Mouse (Mus musculus): Measurements from ENCODE around the gene Fnbp4.

The Fnbp4 gene

DNA sequence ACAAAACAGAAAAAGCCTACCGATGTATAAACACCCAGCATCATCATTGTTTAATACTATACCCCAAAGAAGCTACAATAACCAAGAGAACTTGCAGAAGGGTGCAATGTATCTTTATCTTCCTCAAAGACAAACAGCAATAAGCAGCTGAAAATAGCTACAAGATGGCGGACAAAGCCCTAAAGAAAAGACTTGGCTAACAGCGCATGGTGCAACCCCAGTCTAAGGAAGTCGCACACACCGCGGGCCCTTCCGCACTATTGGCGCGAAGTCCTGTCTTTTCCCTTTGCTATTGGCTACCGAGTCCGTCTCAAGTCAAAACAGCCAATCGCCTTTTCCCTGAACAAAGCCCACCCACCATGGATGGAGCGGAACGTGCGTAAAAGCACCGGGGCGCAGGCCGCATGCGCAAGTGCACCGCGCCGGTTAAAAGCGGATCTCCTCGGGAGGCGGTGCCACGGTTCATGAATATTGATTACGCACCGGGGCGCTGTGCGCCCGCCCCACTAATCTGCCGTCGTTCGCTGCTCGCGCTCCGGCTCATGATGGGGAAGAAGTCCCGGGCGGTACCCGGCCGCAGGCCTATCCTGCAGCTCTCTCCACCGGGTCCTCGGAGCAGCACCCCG lies at the start of gene Fnbp4:
Gene Fnbp4 (plus strand): TSS at position 318 of the 626 bp plus-strand sequence.
- in situ Hi-C loops (cut with MboI, MseI): no loop called here

DNA sequence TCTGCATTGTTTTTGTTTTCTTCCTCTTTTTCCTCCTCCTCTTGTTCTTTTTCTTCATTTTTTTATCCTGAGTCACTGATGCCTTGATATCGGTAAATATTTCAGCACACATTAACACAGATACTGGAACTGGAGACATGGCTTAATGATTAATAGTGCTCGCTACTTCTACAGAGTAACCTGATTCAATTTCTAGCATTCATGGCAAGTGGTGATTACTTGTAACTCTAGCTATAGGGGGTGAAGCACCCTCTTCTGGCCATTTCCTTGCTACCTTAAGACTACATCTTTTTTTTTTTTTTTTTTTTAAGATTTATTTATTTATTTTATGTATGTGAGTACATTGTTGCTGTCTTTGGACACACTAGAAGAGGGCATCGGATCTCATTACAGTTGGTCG lies 44.2 kb upstream of the Fnbp4 start:
- in situ Hi-C loops (cut with MboI, MseI): loop anchor here (10.0 kb wide), 1 partner anchor 154 kb away; no protein-coding TSS in a partner anchor

DNA sequence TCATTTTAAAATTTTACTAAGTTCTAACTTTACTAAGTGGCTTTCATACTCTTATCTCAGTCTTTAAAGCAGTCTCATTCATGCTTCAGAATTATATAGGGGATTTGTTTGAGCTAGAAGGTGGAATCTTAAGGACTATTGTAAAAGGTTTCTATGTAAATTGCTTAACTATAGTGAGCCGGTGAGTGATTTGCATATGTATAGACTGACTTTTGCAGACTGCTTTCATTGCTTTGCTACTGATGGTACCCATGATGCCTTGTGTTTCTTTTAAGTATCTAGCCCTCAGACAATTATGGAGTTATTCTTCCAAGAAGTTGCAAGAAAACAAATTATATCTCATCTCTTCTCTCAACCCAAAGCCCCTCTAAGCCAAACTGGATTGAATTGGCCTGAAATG lies 36.6 kb upstream of the Fnbp4 start:
- in situ Hi-C loops (cut with MboI, MseI): loop anchor here (10.0 kb wide), 1 partner anchor 146 kb away; no protein-coding TSS in a partner anchor

DNA sequence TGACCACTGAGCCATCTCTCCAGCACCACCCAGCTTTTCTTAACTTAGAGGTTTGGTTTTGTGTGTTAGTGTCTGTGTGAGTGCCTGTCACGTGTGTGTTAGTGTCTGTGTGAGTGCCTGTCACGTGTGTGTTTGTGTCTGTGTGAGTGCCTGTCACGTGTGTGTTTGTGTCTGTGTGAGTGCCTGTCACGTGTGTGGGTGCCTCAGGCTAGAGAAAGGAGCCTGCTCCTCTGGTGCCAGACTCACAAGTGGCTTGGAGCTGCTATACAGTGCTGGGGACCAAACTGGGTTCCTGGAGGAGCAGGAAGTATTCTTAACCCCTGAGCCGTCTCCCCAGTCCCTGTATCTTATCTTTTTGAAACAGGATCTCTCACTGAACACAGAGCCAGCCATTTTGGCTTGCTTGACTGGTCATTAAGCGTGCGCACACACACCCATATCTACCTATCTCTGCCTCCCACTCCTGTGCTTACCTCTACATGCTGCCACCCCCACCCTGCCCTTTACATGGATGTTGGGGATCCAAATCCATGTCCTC lies 29.5 kb upstream of the Fnbp4 start:
- in situ Hi-C loops (cut with MboI, MseI): no loop called here

DNA sequence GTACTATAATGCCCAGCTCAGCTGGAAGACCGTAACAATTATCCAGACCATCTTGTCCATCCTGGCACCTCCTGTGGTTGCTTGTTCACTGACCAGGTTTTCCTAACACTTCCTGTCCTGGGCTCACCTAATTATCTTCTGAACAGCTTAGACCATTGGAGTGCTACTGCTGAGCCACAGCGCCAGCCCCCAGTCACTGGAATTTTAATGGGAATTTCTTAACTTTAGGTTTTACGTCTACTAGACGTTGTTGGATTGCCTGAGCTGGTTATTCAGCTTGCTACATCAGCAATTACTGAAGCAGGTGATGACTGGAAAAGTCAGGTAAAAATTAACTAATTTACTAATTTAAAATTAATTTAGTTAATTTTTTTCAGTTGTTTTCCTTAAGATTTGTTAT lies 27.8 kb upstream of the Fnbp4 start:
- in situ Hi-C loops (cut with MboI, MseI): no loop called here

DNA sequence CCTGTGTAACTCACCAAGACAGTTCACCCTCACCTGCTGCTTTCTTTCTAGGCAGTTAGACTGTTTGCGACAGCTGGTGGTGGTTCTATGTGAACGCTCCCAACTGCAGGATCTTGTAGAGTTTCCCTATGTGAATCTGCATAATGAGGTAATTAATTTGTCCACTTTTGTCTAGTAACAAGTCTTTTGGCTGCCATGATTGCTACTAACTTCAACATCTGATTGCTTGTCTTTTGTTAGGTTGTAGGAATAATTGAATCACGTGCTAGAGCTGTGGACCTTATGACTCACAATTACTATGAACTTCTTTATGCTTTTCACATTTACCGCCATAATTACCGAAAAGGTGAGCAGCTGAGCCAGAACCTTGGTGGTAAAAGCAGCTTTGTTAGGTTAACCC lies 27.2 kb upstream of the Fnbp4 start:
- in situ Hi-C loops (cut with MboI, MseI): no loop called here

DNA sequence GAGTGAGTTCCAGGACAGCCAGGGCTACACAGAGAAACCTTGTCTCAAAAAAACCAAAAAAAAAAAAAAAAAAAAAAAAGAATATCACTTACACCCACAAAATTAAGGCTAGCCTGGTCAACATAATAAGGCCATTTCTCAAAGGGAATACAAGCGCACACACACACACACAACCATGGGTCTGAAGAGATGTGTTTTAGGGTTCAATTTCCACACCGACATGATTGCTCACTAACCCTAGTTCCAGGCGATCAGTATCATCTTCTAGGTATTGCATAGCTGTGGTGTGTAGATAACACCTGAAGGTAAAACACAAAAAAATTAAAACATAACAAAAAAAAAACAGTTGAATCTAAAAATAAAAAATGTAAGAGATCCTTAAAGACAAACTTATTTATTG lies 18.4 kb upstream of the Fnbp4 start:
- in situ Hi-C loops (cut with MboI, MseI): no loop called here

DNA sequence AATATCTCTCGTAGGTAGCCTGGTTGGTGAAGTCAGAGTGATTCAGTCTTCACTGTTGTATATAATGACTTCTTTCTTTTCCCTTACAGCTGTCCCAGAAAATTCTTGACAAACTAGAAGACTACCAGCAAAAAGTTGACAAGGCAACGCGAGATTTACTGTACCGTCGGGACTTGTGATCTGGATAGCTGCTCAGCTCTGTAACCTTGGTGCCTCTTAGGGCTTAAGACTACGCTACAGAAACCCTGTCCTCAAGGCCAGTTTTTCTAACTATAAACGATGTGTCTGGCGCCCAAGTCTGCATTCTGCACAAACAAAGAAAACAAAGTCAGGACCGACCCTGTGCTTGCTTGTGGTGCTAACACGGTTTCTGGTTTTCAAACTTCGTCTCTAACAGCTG lies 9.8 kb upstream of the Fnbp4 start:
- in situ Hi-C loops (cut with MboI, MseI): no loop called here

DNA sequence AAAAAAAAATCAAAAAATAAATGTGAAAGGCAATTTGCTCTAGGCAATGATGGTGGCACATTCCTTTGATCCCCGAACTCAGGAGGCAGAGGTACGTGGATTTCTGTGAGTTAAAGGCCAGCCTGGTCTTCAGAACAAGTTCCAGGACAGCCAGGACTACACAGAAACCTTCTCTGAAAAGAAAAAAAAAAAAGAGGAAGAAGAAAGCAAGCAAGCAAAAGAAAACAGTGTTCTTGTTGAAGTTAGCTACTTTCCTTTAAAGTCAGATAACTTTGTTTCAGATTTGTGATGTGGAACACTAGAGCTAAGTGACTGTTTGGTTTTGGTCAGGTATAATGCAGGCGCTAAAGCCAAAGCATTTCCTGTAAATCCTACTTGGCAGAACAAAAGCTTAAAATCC lies 6.4 kb upstream of the Fnbp4 start:
- in situ Hi-C loops (cut with MboI, MseI): no loop called here

DNA sequence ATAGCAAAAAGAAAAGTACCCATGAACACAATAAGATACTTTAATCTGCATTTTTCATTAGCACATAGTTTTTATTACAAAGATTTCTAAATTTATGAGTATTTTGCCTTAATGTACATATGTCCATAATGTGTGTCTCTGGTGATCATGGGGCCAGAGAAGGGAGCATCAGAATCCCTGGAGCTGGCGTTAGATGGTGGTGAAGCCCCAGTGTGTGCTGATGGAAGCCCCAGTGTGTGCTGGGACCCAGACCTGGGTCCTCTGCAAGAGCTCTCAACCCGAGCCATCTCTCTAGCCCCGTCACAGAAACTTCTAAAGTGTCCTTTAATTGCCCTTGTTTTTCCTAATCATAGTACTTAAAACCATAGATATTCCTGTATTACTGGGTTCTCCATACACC lies 5.8 kb upstream of the Fnbp4 start:
- in situ Hi-C loops (cut with MboI, MseI): no loop called here

DNA sequence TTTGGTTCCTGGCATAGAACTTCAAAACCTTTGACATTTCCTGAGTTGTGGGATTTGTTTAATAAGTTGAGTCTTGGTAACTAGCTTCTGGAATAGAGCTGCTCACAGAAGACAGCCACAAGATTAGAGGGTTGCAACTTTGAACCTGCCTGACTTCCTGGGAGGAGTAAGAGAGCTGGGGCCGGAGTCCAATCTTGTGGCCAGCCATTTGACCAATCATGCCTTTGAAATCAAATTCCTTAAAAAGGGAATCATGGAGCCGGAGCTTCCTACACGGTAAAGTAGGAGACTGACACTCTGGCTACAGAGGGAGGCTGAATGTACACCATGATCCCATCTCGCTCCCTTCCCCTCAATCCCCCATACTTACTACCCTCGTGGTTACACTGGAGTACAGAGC lies 5.2 kb upstream of the Fnbp4 start:
- in situ Hi-C loops (cut with MboI, MseI): no loop called here

DNA sequence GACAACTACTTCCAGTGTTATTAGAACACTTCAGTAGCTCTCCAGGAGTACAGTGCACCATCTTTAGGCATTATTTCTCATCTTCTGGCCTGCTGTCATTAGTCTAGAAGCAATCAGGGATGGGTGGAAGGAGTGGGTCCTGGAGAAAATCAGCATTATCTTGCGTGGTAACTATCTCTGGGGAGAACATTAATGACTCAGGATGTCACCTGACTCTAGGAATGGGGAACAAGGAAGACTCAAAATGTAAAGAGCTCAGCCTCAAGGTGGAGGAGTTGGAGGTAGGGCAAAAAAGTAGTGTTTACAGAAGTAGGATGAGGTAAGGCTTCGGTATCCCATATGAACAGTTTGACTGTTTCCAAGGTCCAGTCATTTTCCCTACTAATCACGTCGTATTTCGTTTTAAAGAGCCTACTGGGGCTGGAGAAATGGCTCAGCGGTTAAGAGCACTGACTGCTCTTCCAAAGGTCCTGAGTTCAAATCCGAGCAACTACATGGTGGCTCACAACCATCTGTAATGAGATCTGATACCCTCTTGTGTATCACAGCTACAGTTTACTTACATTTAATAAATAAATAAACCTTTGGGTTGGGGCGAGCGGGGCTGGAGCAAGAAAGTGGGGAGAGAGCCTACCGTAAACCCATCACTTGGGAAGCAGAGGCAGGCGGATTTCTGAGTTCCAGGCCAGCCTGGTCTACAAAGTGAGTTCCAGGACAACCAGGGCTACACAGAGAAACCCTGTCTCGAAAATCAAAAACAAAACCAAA lies 701 bp upstream of the Fnbp4 start:
- in situ Hi-C loops (cut with MboI, MseI): no loop called here

DNA sequence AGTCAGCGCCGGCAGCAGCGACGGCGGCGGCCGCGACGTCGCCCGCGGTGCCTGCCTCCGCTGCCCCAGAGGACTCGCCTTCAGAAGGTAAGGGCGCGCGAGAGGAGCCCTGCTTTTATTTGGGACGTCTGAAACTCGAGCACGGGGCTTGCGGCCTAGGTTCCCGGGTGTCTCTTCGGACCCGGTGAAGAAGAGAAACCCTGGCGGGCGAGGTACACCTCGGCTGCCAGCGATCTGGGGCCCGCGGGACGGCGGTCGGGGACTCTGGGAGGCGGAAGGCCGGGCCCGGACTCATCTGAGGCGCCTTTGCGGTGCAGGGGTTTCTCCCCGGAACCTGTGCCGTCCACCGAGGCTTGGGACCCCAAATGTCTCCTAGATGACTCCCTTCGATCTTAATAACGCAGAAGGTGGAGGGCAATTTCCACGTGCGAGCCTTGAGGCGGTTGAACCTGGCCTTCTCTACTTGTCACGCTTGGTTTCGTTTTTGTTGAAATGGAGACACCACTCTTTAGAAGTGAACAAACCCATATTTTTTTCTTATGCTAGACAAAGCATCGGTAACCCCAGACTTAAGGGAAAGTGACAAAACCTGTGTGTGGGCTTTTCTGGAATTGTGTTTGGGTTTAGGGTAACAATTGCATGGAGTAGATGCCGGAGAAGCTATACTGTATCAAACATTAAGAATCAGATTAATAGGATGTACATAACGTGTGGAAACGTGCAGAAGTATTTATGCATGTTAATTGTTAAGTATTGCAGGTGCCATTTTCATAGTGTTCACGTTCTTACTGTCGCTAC lies 769 bp downstream of the Fnbp4 start:
- in situ Hi-C loops (cut with MboI, MseI): no loop called here

DNA sequence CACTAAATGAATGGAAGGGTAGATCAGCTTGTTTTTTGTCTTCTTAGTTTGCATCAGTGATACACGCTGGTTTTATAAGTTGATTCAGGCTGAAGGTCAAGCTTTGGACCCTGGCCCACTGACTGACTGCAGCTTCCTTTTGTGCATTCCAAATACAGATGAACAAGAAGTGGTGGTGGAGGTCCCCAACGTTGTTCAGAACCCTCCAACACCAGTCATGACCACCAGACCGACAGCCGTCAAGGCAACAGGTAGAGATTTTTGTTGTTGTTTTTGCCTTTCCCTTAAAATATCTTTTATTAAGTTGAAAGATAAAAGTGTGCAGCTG lies 1.3 kb downstream of the Fnbp4 start:
- in situ Hi-C loops (cut with MboI, MseI): no loop called here

DNA sequence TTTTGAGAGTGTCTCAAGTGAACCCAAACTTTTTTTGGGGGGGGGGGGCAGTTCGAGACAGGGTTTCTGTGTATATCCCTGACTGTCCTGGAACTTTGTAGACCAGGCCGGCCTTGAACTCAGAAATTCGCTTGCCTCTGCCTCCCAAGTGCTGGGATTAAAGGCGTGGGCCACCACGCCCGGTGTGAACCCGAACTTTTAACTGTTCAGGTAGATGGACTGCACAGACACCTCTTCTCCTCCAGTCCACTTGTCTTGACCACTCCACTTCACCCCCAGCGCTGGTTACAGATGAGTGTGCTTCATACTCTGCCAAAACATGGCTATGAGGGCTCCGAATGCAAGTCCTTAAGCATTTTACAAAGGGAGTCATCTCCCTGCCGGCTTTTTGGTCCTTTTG lies 2.0 kb downstream of the Fnbp4 start:
- in situ Hi-C loops (cut with MboI, MseI): no loop called here

DNA sequence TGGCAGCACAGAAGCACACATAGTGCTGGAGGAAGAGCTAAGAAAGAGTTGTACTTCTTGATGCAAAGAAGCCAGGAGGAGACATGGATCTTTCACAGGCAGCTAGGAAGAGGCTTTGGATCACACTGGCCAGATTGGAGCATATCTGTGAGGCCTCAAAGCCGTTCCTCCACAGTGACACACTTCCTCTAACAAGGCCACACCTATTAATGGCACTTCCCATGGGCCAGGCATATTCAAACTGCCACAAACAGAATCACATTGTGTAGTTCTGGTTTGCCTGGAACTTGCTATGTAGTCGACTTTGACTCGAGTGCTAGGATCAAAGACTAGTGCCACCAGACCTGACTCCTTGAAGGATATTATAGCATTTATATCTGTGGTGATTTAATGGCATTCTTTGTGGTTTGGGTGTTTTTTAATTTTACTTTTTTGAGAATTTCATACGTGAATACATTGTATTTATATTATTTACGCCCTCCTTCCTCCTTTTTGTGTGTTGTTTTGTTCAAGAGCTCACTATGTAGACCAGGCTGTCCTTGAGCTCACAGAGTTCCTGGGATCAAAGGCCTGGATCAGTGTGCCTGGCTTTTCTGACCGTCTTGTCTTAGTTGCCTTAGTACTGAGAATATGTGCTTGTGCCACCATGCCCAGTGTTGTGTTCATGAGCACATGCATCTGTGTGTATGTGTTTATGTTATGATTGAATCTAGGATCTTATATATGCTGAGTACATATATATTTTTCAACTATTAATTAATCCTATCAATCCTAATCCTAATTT lies 4.7 kb downstream of the Fnbp4 start:
- in situ Hi-C loops (cut with MboI, MseI): no loop called here

DNA sequence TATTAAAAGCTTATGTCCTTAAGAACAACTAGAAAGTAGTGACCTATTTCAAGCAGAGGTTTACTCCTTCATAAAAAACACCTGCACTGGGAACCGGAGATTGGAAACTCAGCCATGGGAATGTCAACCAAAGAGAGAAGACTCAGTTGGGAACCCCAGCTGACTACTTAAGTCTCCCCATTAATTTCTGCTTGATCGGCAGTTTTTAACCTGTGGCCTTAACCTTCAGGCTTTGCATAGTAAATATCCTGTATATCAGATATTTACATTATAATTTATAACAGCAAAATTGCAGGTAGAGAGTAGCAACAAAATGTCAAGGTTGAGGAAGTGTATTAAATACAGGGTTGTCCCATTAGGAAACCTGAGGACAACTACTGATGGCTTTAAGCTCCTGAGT lies 8.4 kb downstream of the Fnbp4 start:
- in situ Hi-C loops (cut with MboI, MseI): no loop called here

DNA sequence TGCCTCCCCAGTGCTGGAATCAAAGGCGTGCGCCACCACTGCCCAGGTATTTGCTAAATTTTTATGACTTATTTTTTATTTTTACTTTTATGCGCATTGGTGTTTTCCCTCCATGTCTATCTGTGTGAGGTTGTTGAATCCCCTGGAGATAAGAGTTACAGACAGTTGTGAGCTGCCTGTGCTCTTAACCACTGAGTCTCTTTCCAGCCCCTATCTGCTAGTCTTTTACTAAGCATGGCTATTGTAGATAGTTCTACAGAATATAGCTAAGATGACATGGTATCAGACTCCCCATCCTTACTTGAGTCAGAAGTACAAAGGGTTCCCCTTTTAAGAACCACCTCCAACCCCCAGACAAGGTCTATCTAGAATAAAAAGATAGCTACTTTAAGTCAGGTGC lies 9.0 kb downstream of the Fnbp4 start:
- in situ Hi-C loops (cut with MboI, MseI): no loop called here

DNA sequence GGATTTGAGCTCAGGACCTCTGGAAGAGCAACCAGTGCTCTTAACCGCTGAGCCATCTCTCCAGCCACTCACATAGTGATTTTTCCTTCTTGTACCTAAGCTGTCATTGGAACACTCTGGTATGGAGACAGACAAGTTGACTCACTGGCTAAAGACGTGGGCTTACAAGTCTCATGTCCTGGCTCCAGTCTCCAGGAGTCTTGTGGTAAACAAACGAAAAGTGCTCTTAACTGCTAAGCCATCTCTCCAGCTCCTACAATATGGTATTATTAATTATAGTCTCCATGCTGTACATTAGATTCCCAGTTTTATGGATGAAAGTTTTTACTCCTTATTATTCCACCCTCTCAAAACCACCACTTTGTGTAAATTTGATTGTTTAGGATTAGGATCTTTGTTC lies 20.0 kb downstream of the Fnbp4 start:
- in situ Hi-C loops (cut with MboI, MseI): loop anchor here (5.0 to 10.0 kb wide), 2 partner anchors 68 to 810 kb away; no protein-coding TSS in a partner anchor

DNA sequence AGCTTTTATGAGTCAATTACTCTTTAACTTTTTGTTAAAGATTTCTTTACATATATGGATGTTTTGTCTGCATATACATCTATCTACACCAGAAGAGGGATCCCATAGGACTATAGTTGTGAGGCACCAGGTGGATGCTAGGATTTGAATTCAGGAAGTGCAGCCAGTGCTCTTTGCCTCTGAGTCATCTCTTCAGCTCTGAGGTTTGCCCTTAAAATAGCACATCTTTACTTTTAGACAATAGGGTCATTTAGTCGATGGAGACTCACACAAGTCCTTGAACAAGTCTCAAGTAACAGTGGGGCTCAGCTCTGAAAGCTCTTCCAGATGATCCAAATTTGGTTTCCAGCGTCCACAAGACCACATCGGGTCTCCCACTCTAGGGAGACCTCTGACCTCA lies 36.2 kb downstream of the Fnbp4 start:
- in situ Hi-C loops (cut with MboI, MseI): no loop called here

DNA sequence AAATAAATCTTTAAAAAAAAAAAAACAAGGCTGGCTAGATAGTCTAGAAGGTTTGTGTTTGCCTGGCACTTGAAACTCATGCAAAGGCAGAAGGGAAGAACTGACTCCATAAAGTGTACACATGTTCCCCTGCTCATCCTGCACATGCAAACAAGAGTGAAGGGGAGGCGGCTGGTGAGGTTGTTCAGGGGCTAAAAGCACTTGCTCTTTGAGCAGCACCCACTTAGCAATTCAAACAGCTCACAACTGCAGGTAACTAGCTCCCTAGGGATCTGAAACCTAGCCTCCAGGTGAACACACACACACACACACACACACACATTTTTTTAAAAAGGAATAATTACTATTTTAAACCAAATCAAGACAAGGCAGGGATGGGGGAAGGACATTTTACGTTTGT lies 36.8 kb downstream of the Fnbp4 start:
- in situ Hi-C loops (cut with MboI, MseI): no loop called here

DNA sequence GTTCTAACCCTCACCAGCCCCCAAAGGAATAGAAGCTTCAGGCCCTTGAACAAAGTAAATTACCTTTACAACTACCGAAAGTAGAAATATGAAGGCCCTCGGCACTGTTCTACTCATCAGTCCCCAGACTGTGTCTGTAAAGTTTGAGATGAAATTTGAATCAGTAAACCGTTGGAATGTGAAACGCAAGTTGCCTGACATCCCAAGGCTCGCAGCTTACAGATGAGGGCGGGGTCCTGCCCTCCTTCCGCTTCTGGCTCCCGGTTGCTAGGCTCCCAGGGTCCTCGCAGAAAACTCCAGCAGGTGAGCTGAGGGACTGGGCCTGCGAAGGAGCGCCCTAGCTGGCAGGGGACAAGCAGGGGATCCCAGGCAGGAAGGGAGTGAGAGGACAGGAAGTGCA lies 37.3 kb downstream of the Fnbp4 start, which contains the start of gene Agbl2:
Gene Agbl2 (plus strand): TSS at position 270 of the 400 bp plus-strand sequence.
- in situ Hi-C loops (cut with MboI, MseI): no loop called here

Data from regulatory T cell (primary cell).